Mouse (Mus musculus) kidney, embryonic 14.5 days (tissue): Measurements from ENCODE around the gene Mrps7. TPM values are rescaled to one million over a fixed set of nuclear protein-coding genes. Genes with fewer than 3 reads are reported as not detected.

Experiments used
- ATAC-seq: fragments of 200-750 bp; cut with Nextera tagmentation; 2 replicates; pipeline ENCODE4 v1.8.0; 2017; ENCODE audit warnings: moderate number of reproducible peaks, mild to moderate bottlenecking, moderate TSS enrichment, moderate library complexity; ENCODE audit not compliant: low FRiP score, low TSS enrichment
- H3K27ac ChIP-seq: fragments of 300-500 bp; sonication (generic); 2 replicates; pipeline ENCODE4 v1.5.1; 2014; ENCODE audit warnings: low read depth, mild to moderate bottlenecking, low read length, moderate library complexity, mixed read lengths
- H3K27me3 ChIP-seq: fragments of 300-500 bp; sonication (generic); 2 replicates; pipeline ENCODE4 v1.6.1; 2014; ENCODE audit warnings: mild to moderate bottlenecking, low read length; ENCODE audit not compliant: control insufficient read depth, insufficient read depth
- H3K36me3 ChIP-seq: fragments of 300-500 bp; sonication (generic); 2 replicates; pipeline ENCODE4 v1.6.1; 2014; ENCODE audit warnings: low read length, mixed read lengths; ENCODE audit not compliant: control insufficient read depth, insufficient read depth
- H3K4me1 ChIP-seq: fragments of 300-500 bp; sonication (generic); 2 replicates; pipeline ENCODE4 v1.6.1; 2014; ENCODE audit warnings: low read length, mixed read lengths; ENCODE audit not compliant: control insufficient read depth, insufficient read depth
- H3K4me2 ChIP-seq: fragments of 300-500 bp; sonication (generic); replicated peaks from 2 replicates; pipeline ENCODE4 v1.6.1; 2014; ENCODE audit warnings: low read depth, mild to moderate bottlenecking, low read length
- H3K4me3 ChIP-seq: fragments of 300-500 bp; sonication (generic); 2 replicates; pipeline ENCODE4 v1.5.1; 2014; ENCODE audit warnings: mild to moderate bottlenecking, low read length
- H3K9ac ChIP-seq: fragments of 300-500 bp; sonication (generic); 2 replicates; pipeline ENCODE4 v1.6.1; 2014; ENCODE audit warnings: low read depth, mild to moderate bottlenecking, low read length, moderate library complexity
- H3K9me3 ChIP-seq: fragments of 300-500 bp; sonication (generic); 2 replicates; pipeline ENCODE4 v1.6.1; 2016; ENCODE audit warnings: low read length; ENCODE audit not compliant: control insufficient read depth
- WGBS: fragments of 180-500 bp; shearing (Covaris S2); extraction: QIAGEN DNeasy Blood & Tissue Kit; methylation state at CpG from one replicate; pipeline ENCODE4 v1.1.7; 2014; 5-methylcytosine and 5-hydroxymethylcytosine counted together
- polyA plus RNA-seq: library from polyadenylated mRNA; unstranded; fragments of >200 nt; fragmentation: Nextera tagmentation; extraction: Ambion mirVana; gene quantifications from 2 replicates; pipeline ENCODE4 v1.2.1, GENCODE M21; 2014

The Mrps7 gene
- polyA plus RNA-seq, 1 experiment from 2014 or later = 100 TPM

GRCm38 (mm10) chr11:115638498-115639409 is 35.0 kb downstream of the Mrps7 start:
- Histone ChIP-seq H3K4me3 (no peak overlapping the region), H3K9me3 (no peaks in the 10 kb centered on the region), H3K36me3 (no peaks in the 10 kb centered on the region), H3K4me1 (no peaks in the 10 kb centered on the region), H3K27me3 (no peaks in the 10 kb centered on the region), H3K4me2 (no peak overlapping the region), H3K27ac (peak overlapping the region; percentile 38; the same call in 1 of the 2 replicates), H3K9ac (no peak overlapping the region)
- no peak; the same call in 1 of the 2 replicates for ATAC-seq
- WGBS = 61% methylated on average over 5 of the region's 5 CpGs

GRCm38 (mm10) chr11:115639540-115639939 is 35.8 kb downstream of the Mrps7 start:
- H3K36me3 ChIP-seq = peaks cover 5% of the 10 kb centered on the region; the same call in 1 of the 2 replicates
- no peaks in the 10 kb centered on the region for H3K4me1 ChIP-seq
- no peaks in the 10 kb centered on the region for H3K27me3 ChIP-seq
- H3K4me2 ChIP-seq = no peak overlapping the region
- no peak for ATAC-seq
- 70% methylated on average over 4 of the region's 4 CpGs for WGBS
- no peak overlapping the region for H3K9ac ChIP-seq
- no peaks in the 10 kb centered on the region for H3K9me3 ChIP-seq
- H3K27ac ChIP-seq = peak overlapping the region; percentile 38; the same call in 1 of the 2 replicates
- no peak overlapping the region for H3K4me3 ChIP-seq

- no peak overlapping the region for H3K4me2 ChIP-seq
- H3K4me3 ChIP-seq = no peak overlapping the region
- H3K9me3 ChIP-seq = no peaks in the 10 kb centered on the region
- H3K36me3 ChIP-seq = peaks cover 10% of the 10 kb centered on the region; the same call in 1 of the 2 replicates
- H3K27ac ChIP-seq = no peak overlapping the region
- H3K9ac ChIP-seq = no peak overlapping the region
- 85% methylated on average over 3 of the region's 4 CpGs for WGBS
- no peaks in the 10 kb centered on the region for H3K4me1 ChIP-seq
- ATAC-seq = no peak
- no peaks in the 10 kb centered on the region for H3K27me3 ChIP-seq
These were observed 36.6 kb downstream of the Mrps7 start for GRCm38 (mm10) chr11:115640311-115640828.

- Histone ChIP-seq H3K36me3 (peaks cover 12% of the 10 kb centered on the region; the same call in 1 of the 2 replicates), H3K4me2 (no peak overlapping the region), H3K9ac (no peak overlapping the region), H3K4me3 (no peak overlapping the region), H3K4me1 (no peaks in the 10 kb centered on the region), H3K27ac (no peak overlapping the region), H3K9me3 (no peaks in the 10 kb centered on the region), H3K27me3 (no peaks in the 10 kb centered on the region)
- ATAC-seq = no peak
- 52% methylated on average over 14 of the region's 14 CpGs for WGBS
These were observed 37.4 kb downstream of the Mrps7 start for GRCm38 (mm10) chr11:115640978-115641663.

GRCm38 (mm10) chr11:115641664-115642036 is 37.9 kb downstream of the Mrps7 start:
- H3K36me3 ChIP-seq = peaks cover 16% of the 10 kb centered on the region; the same call in 1 of the 2 replicates
- 87% methylated on average over 4 of the region's 4 CpGs for WGBS
- no peaks in the 10 kb centered on the region for H3K27me3 ChIP-seq
- no peak overlapping the region for H3K4me2 ChIP-seq
- no peaks in the 10 kb centered on the region for H3K4me1 ChIP-seq
- no peak overlapping the region for H3K4me3 ChIP-seq
- no peak overlapping the region for H3K27ac ChIP-seq
- H3K9me3 ChIP-seq = no peaks in the 10 kb centered on the region
- ATAC-seq = no peak
- H3K9ac ChIP-seq = no peak overlapping the region

GRCm38 (mm10) chr11:115642705-115643104 is 39.0 kb downstream of the Mrps7 start:
- Histone ChIP-seq H3K4me1 (no peaks in the 10 kb centered on the region), H3K9ac (no peak overlapping the region), H3K4me2 (no peak overlapping the region), H3K27ac (no peak overlapping the region), H3K4me3 (no peak overlapping the region), H3K36me3 (peaks cover 16% of the 10 kb centered on the region; the same call in 1 of the 2 replicates), H3K27me3 (no peaks in the 10 kb centered on the region), H3K9me3 (no peaks in the 10 kb centered on the region)
- 94% methylated on average over 2 of the region's 2 CpGs for WGBS
- ATAC-seq = no peak

- Histone ChIP-seq H3K9ac (no peak overlapping the region), H3K4me2 (no peak overlapping the region)
These were observed 39.5 kb downstream of the Mrps7 start for GRCm38 (mm10) chr11:115643265-115643664.

GRCm38 (mm10) chr11:115644308-115644707 is 40.6 kb downstream of the Mrps7 start:
- H3K27me3 ChIP-seq = no peaks in the 10 kb centered on the region
- H3K36me3 ChIP-seq = peaks cover 24% of the 10 kb centered on the region; the same call in 1 of the 2 replicates
- no peak overlapping the region for H3K27ac ChIP-seq
- ATAC-seq = no peak
- no peak overlapping the region for H3K4me2 ChIP-seq
- no peaks in the 10 kb centered on the region for H3K4me1 ChIP-seq
- no peak overlapping the region for H3K9ac ChIP-seq
- 92% methylated on average over 13 of the region's 13 CpGs for WGBS
- no peaks in the 10 kb centered on the region for H3K9me3 ChIP-seq
- no peak overlapping the region for H3K4me3 ChIP-seq

More at GRCm38 (mm10) chr11:115643265-115643664, 39.5 kb downstream of the Mrps7 start:
- 80% methylated on average over 10 of the region's 10 CpGs for WGBS
- Histone ChIP-seq H3K27ac (no peak overlapping the region), H3K36me3 (peaks cover 16% of the 10 kb centered on the region; the same call in 1 of the 2 replicates), H3K27me3 (no peaks in the 10 kb centered on the region), H3K4me3 (no peak overlapping the region), H3K9me3 (no peaks in the 10 kb centered on the region), H3K4me1 (no peaks in the 10 kb centered on the region)
- ATAC-seq = no peak
